Mouse (Mus musculus) heart, adult 2 months (tissue): ENCODE results near the gene Cubn.
A peak's percentile ranks its signal among the peaks of the same experiment; 100 is the strongest.

Source experiments
- CTCF ChIP-seq: fragments of 200-600 bp; IDR thresholded peaks from 2 replicates; pipeline ENCODE4 v1.8.1; 2022; ENCODE audit warnings: antibody characterized with exemption, mild to moderate bottlenecking, moderate library complexity
- POLR2A ChIP-seq: fragments of 200-500 bp; IDR thresholded peaks from 2 replicates; pipeline ENCODE4 v1.6.1; 2011; ENCODE audit warnings: mild to moderate bottlenecking, low read depth, low read length, control low read depth; ENCODE audit not compliant: insufficient read depth

DNA sequence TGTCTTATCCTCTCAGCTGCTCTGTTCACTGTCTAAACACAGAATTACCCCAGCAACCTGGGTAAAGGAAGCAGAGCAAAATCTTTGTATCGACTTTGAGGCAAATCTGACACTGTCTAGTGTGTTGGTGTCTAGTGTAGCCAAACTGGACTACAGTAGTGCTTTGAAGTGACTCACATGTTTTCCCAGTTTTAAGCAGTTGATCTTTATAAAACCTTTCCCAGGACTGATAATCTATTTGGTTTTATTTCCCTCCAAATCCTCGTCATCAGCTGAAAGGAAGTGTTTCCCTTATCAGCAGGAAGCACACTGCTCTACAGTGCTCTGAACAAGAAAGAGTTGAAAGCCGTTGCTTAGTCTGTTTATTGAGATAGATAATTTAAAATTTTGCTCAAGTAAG lies 100.6 kb downstream of the Cubn start:
- no peak for TF ChIP-seq CTCF
- TF ChIP-seq POLR2A = peak; percentile 65; the same call in 1 of the 2 replicates
